Mouse (Mus musculus) kidney, adult 2 months (tissue): ENCODE data around the gene Foxp1.

ENCODE experiments used
- CTCF ChIP-seq: fragments of 200-500 bp; conservative IDR thresholded peaks from 2 replicates; pipeline ENCODE4 v1.5.1; 2011; ENCODE audit warnings: low read depth, mild to moderate bottlenecking, control low read depth, low read length, moderate library complexity, mixed read lengths; ENCODE audit not compliant: insufficient read depth, insufficient read length
- POLR2A ChIP-seq: fragments of 200-500 bp; IDR thresholded peaks from one replicate; pipeline ENCODE4 v1.6.1; 2011; ENCODE audit warnings: low read depth, low read length, control low read depth

GRCm38 (mm10) chr6:99159452-99160347, 362.8 kb downstream of the Foxp1 start:
- TF ChIP-seq POLR2A (no peak), CTCF (no peak)
